Mouse (Mus musculus): ENCODE measurements around the gene Arrdc5. TPM values are rescaled to one million over a fixed set of nuclear protein-coding genes. Genes with fewer than 3 reads are reported as not detected.

The Arrdc5 gene
- total and polyA plus RNA-seq, 3 experiments = not detected

DNA sequence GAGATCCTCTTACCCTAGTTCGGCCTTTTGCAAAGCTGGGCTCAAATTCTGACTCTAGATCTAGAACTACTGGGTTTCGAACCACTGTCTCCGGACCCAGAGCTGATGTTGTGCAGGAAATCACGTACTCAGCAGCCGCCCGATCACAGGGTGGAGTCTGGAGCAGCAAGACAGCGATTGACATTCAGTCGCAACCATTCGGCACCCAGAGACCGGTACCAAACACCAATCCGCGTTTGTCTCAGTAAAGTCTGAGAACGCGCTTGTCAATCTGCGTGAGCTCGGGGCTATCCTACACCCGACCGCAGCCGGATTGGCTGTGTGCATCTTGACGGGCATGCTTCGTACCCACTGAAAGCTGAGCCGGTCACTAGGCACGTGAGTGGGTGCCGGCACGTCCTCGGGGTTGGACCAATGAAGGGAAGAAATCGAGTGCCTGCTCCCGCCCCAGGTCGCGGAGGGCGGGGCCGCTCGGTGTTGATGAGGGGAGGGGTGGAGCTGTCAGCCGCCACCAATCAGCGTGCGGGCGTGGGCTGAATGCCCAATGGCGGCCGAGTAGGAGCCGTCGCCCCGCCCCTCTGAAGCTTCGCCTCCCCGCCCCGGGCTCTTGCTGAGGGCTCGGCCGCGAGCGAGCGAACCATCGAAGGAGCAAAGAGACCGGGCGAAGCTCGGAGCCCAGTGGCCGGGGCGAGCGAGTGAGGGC, 25.5 kb upstream of the Arrdc5 start, which contains the start of gene Kdm4b:
Gene Kdm4b (plus strand): TSS at position 613 of the 703 bp plus-strand sequence.
- peak within 1 kb of the TSS; percentile 36 for H3K27ac ChIP-seq (ENCODE audit: insufficient read depth, low read depth)
- TF ChIP-seq ZC3H11A (IDR thresholded peaks at IDR 0.05; ENCODE audit: low read depth, low read length) (no peak), POLR2A (IDR thresholded peaks at IDR 0.05; ENCODE audit: low read depth, low read length) (peak; percentile 74), RAD21 (IDR thresholded peaks at IDR 0.05; ENCODE audit: low read depth, low read length) (no peak), SIN3A (IDR thresholded peaks at IDR 0.05; ENCODE audit: low read length) (peak; percentile 48; the same call in 1 of the 2 replicates), MAZ (IDR thresholded peaks at IDR 0.05; ENCODE audit: low read depth, low read length) (peak; percentile 60; the same call in 1 of the 2 replicates), ZNF384 (IDR thresholded peaks at IDR 0.05; ENCODE audit: low read depth, low read length) (no peak), ZMIZ1 (IDR thresholded peaks at IDR 0.05; ENCODE audit: low read depth, low read length) (peak; percentile 49; the same call in 1 of the 2 replicates), USF1 (IDR thresholded peaks at IDR 0.05; ENCODE audit: low read depth, low read length) (peak; percentile 83), HCFC1 (IDR thresholded peaks at IDR 0.05; ENCODE audit: low read depth, low read length) (peak; percentile 52), USF2 (conservative IDR thresholded peaks at IDR 0.05; ENCODE audit: low read depth, low read length) (peak; percentile 72), MAX (IDR thresholded peaks at IDR 0.05; ENCODE audit: low read length) (peak; percentile 38; the same call in 1 of the 2 replicates), ELF1 (IDR thresholded peaks at IDR 0.05; ENCODE audit: low read depth, low read length) (0 out of 2 replicates have a peak, but pooled peaks have one; percentile 34), BHLHE40 (IDR thresholded peaks at IDR 0.05; ENCODE audit: low read depth, low read length) (peak; percentile 100), IRF4 (IDR thresholded peaks at IDR 0.05; ENCODE audit: low read depth, low read length) (no peak), NELFE (IDR thresholded peaks at IDR 0.05; ENCODE audit: low read depth, low read length) (peak; percentile 60; the same call in 1 of the 2 replicates), EP300 (IDR thresholded peaks at IDR 0.05; ENCODE audit: low read length) (no peak), ZKSCAN1 (IDR thresholded peaks at IDR 0.05; ENCODE audit: borderline replicate concordance, low read depth, low read length) (no peak), MXI1 (IDR thresholded peaks at IDR 0.05; ENCODE audit: low read depth, low read length) (no peak; the same call in 1 of the 2 replicates), NRF1 (IDR thresholded peaks at IDR 0.05; ENCODE audit: low read depth, low read length) (peak; percentile 37), CHD2 (IDR thresholded peaks at IDR 0.05; ENCODE audit: low read length) (peak; percentile 87), ETS1 (conservative IDR thresholded peaks at IDR 0.05; ENCODE audit: low read depth, low read length) (no peak), RCOR1 (conservative IDR thresholded peaks at IDR 0.05; ENCODE audit: low read depth, low read length) (peak; percentile 17; the same call in 1 of the 2 replicates)
- no peaks in the 10 kb centered on the region for H3K27me3 ChIP-seq (replicated peaks)
- dilution Hi-C loops (cut with MboI; ENCODE audit: extremely low pct_ligation_motif_present, extremely low pct_unique_long_range_greater_than_20kb, low sequenced_read_pairs) = no loop called here
- peak; percentile 98 for DNase-seq (ENCODE audit: extremely low read depth)
- peak within 1 kb of the TSS; percentile 64 for H3K9ac ChIP-seq (ENCODE audit: insufficient read depth, low read depth)
- peak within 1 kb of the TSS; percentile 68 to 75 (median 73) for H3K4me3 ChIP-seq (replicated peaks in 1 of 3; ENCODE audit: low read depth in 2 of 3, low read length in 2 of 3, poor library complexity in 1 of 3)
- H3K79me2 ChIP-seq (replicated peaks; ENCODE audit: control insufficient read depth, extremely low read depth, insufficient read depth, poor library complexity, severe bottlenecking) = peaks cover 5% of the 10 kb centered on the region
- H3K4me1 ChIP-seq (ENCODE audit: control insufficient read depth in 1 of 2, insufficient read depth in 2 of 2) = peaks cover 11 to 44% of the 10 kb centered on the region in 2 experiments
- no peaks in the 10 kb centered on the region for H3K9me3 ChIP-seq (replicated peaks; ENCODE audit: low read length)
- peak within 1 kb of the TSS; percentile 98 for H3K4me2 ChIP-seq (ENCODE audit: insufficient read depth, low read depth, poor library complexity, severe bottlenecking)
- peaks cover 18 to 37% of the 10 kb centered on the region in 2 experiments for H3K36me3 ChIP-seq (replicated peaks in 1 of 2; ENCODE audit: control insufficient read depth in 1 of 2, insufficient read depth in 1 of 2, low read length in 1 of 2)
- in situ Hi-C loops (cut with MboI; ENCODE audit: low pct_ligation_motif_present, low pct_unique_long_range_greater_than_20kb, low sequenced_read_pairs) = no loop called here

Data from CH12.LX (cell line).